Mouse (Mus musculus) embryonic facial prominence, embryonic 13.5 days (tissue): ENCODE results near the gene Pafah1b2. TPM values are rescaled to one million over a fixed set of nuclear protein-coding genes. Genes with fewer than 3 reads are reported as not detected.
A peak's percentile ranks its signal among the peaks of the same experiment; 100 is the strongest.

Source experiments
- ATAC-seq: fragments of 200-750 bp; cut with Nextera tagmentation; 2 replicates; pipeline ENCODE4 v1.8.0; 2017; ENCODE audit warnings: low read depth; ENCODE audit not compliant: insufficient number of reproducible peaks, insufficient read depth, low FRiP score, low TSS enrichment
- H3K27ac ChIP-seq: fragments of 300-500 bp; sonication (generic); 2 replicates; pipeline ENCODE4 v1.5.1; 2015; ENCODE audit warnings: moderate library complexity, mild to moderate bottlenecking, inconsistent platforms
- H3K27me3 ChIP-seq: fragments of 300-500 bp; sonication (generic); 2 replicates; pipeline ENCODE4 v1.6.1; 2015; ENCODE audit warnings: mild to moderate bottlenecking, inconsistent platforms
- H3K36me3 ChIP-seq: fragments of 300-500 bp; sonication (generic); 2 replicates; pipeline ENCODE4 v1.6.1; 2015; ENCODE audit warnings: mild to moderate bottlenecking, inconsistent platforms
- H3K4me1 ChIP-seq: fragments of 300-500 bp; sonication (generic); 2 replicates; pipeline ENCODE4 v1.6.1; 2015; ENCODE audit warnings: inconsistent platforms
- H3K4me2 ChIP-seq: fragments of 300-500 bp; sonication (generic); 2 replicates; pipeline ENCODE4 v1.6.1; 2015; ENCODE audit warnings: moderate library complexity, mild to moderate bottlenecking, inconsistent platforms
- H3K4me3 ChIP-seq: fragments of 300-500 bp; sonication (generic); 2 replicates; pipeline ENCODE4 v1.5.1; 2015; ENCODE audit warnings: mild to moderate bottlenecking, inconsistent platforms
- H3K9ac ChIP-seq: fragments of 300-500 bp; sonication (generic); 2 replicates; pipeline ENCODE4 v1.6.1; 2015; ENCODE audit warnings: mild to moderate bottlenecking, inconsistent platforms
- H3K9me3 ChIP-seq: fragments of 300-500 bp; sonication (generic); 2 replicates; pipeline ENCODE4 v1.6.1; 2016; ENCODE audit warnings: inconsistent platforms
- WGBS: fragments of 180-500 bp; shearing (Covaris S2); methylation state at CpG from one replicate; pipeline ENCODE4 v1.1.7; 2015; ENCODE audit warnings: mixed read lengths; 5-methylcytosine and 5-hydroxymethylcytosine counted together
- polyA plus RNA-seq: library from polyadenylated mRNA; unstranded; fragments of >200 nt; fragmentation: Nextera tagmentation; extraction: Ambion mirVana; gene quantifications from 2 replicates; pipeline ENCODE4 v1.2.1, GENCODE M21; 2015

Pafah1b2 gene
- polyA plus RNA-seq, 1 experiment from 2014 or later, result 180 TPM

DNA sequence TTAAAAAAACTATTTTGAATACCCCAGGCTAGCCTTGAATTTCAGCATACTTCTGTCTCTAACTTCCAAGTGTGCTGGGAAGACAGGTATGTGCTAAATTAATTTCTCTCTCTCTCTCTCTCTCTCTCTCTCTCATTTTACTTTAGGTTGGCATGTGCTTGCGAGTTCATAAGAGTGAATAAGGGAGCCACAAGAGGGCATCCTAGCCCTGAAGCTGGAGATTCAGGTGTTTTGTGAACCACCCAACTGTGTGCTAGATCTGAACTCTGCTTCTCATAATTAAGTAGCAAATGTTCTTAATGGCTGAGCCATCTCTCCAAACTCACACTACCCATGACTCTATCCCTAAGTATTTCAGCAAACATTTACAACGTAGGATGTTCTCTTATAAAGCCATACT lies 35.6 kb downstream of the Pafah1b2 start:
- Histone ChIP-seq H3K27me3 (no peaks in the 10 kb centered on the region), H3K4me1 (peaks cover 13% of the 10 kb centered on the region), H3K4me3 (no peak overlapping the region), H3K36me3 (peaks cover 48% of the 10 kb centered on the region), H3K9ac (no peak overlapping the region), H3K9me3 (no peaks in the 10 kb centered on the region), H3K27ac (no peak overlapping the region), H3K4me2 (no peak overlapping the region)
- no peak for ATAC-seq
- 89% methylated on average over 2 of the region's 2 CpGs for WGBS

DNA sequence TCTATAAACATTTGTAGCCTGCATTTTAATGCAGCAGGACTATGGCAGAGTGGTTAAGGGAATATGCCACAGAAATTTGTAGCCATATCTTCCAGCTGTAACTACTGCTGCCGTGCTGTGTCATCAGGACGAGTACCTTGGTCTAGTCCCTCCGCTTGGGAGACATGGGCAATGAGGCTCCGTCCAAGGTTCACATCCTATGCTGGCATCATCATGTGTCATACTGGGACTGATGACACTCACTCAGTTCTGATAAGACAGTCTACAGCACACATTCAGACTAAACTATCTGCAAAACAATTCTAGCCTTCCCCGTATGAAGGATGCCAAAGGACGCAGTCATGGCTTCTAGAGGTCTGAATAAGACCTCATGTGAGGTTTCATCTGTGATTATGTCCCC lies 48.9 kb downstream of the Pafah1b2 start:
- H3K36me3 ChIP-seq, result peaks cover 68% of the 10 kb centered on the region
- peaks cover 3% of the 10 kb centered on the region; the same call in 1 of the 2 replicates for H3K4me1 ChIP-seq

DNA sequence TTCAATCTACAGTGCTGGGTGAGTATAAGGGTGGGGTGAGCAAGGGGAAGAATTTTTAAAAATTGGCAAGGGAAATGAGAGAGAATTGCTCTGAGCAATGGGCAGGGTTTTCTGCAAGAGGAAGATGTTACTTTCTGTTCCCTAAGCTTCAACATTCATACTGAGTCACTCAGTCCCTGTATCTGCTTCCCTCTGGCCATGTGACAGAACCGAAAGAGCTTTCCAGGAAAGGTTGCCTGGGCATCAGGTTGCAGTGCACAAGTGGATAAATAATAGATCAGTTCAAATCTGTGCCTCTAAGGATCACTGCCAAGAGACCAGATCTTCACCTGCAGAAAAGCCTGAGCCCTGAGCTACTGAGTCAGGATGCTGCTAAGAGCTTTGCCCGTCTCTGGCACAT lies 50.6 kb downstream of the Pafah1b2 start:
- no peak overlapping the region for H3K9ac ChIP-seq
- H3K4me1 ChIP-seq, result peaks cover 3% of the 10 kb centered on the region; the same call in 1 of the 2 replicates
- H3K27ac ChIP-seq, result no peak overlapping the region
- H3K4me2 ChIP-seq, result no peak overlapping the region
- peaks cover 53% of the 10 kb centered on the region for H3K36me3 ChIP-seq
- H3K9me3 ChIP-seq, result no peaks in the 10 kb centered on the region
- no peak for ATAC-seq
- WGBS, result 59% methylated on average over 2 of the region's 2 CpGs
- no peaks in the 10 kb centered on the region for H3K27me3 ChIP-seq
- H3K4me3 ChIP-seq, result no peak overlapping the region

More for the DNA sequence above, 48.9 kb downstream of the Pafah1b2 start:
- no peak overlapping the region for H3K4me2 ChIP-seq
- H3K27ac ChIP-seq, result peak overlapping the region; percentile 16; the same call in 1 of the 2 replicates
- H3K27me3 ChIP-seq, result no peaks in the 10 kb centered on the region
- no peaks in the 10 kb centered on the region for H3K9me3 ChIP-seq
- WGBS, result 90% methylated on average over 6 of the region's 6 CpGs
- ATAC-seq, result no peak
- H3K9ac ChIP-seq, result no peak overlapping the region
- H3K4me3 ChIP-seq, result no peak overlapping the region

DNA sequence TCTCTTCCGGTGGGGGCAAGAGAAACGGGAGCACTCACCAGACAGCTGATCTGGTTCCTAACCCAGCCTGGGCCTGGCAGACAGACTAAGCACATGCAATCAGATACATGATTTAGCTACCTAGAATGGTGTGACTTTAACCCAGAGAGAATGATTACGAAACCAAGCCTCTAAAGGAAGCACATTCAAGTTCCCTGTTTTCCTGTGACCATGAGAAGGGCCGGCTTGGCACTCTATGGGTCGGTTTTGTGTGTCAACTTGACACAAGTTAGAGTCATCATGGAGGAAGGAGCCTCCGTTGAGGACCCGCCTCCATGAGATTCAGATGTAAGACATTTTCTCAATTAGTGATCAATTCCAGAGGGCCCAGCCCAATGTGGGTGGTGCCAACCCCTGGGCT lies 52.8 kb downstream of the Pafah1b2 start:
- WGBS, result 78% methylated on average over 7 of the region's 7 CpGs
- H3K4me3 ChIP-seq, result no peak overlapping the region
- no peak for ATAC-seq
- no peak overlapping the region for H3K4me2 ChIP-seq
- peaks cover 13% of the 10 kb centered on the region for H3K4me1 ChIP-seq
- no peaks in the 10 kb centered on the region for H3K27me3 ChIP-seq
- no peak overlapping the region for H3K27ac ChIP-seq
- peaks cover 33% of the 10 kb centered on the region for H3K36me3 ChIP-seq
- no peaks in the 10 kb centered on the region for H3K9me3 ChIP-seq
- no peak overlapping the region for H3K9ac ChIP-seq

DNA sequence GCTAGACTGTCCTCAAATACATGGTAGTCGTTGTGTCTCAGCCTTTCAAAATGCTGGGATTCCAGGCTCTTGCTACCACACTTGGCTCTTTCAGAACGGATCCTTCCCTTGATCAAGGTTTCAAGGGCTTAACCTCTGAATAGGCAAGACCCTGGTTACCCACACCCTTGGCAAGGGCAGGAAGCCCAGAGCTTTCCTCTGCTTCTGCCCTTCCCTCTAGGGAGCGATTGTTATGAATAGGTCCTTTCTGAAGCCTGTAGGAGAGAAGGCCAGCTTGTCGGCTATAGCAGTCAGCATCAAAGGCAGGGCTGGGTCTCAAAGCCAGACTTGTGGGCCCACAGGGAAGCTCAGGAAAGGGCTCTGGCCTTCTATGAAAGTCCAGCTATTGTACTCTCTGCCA lies 53.6 kb downstream of the Pafah1b2 start:
- peaks cover 25% of the 10 kb centered on the region for H3K36me3 ChIP-seq
- 33% methylated on average over 4 of the region's 4 CpGs for WGBS
- H3K9ac ChIP-seq, result no peak overlapping the region
- H3K9me3 ChIP-seq, result no peaks in the 10 kb centered on the region
- H3K4me3 ChIP-seq, result no peak overlapping the region
- no peak overlapping the region for H3K4me2 ChIP-seq
- peak overlapping the region; percentile 52 for H3K27ac ChIP-seq
- no peaks in the 10 kb centered on the region for H3K27me3 ChIP-seq
- H3K4me1 ChIP-seq, result peaks cover 18% of the 10 kb centered on the region
- ATAC-seq, result no peak

DNA sequence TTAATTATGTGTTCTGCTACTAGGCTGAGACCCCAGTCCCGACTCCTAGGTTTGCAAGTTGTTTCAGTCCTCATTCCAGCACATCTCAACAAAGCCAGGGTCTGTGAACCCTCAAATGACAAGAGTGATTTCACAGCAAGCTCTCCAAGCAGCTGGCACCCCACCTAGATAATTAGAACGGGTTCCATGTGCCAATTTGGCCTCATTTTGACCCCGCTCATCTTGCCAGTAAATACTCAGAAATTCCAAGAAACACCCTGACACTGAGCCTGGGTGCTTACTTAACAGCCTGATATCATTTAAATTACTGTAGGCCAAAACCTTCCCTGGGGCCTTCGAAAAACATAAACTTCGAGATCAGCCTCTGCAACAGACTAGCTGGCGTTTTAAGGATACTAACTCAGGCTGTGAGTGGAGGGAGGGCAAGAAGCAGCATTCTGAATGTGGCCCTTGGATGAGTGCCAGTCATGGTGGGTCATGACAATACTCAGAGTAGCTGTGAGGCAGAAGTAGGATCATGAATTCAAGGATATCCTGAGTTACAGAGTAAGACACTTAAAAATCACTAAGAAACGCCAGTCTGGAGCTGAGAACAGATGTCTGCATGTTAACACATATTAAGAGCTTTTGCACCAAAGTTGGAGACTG lies 54.3 kb downstream of the Pafah1b2 start:
- H3K9me3 ChIP-seq, result no peaks in the 10 kb centered on the region
- H3K4me1 ChIP-seq, result peaks cover 22% of the 10 kb centered on the region
- no peak overlapping the region for H3K4me2 ChIP-seq
- WGBS, result 68% methylated on average over 7 of the region's 7 CpGs
- ATAC-seq, result no peak
- H3K27me3 ChIP-seq, result no peaks in the 10 kb centered on the region
- no peak overlapping the region for H3K4me3 ChIP-seq
- peaks cover 18% of the 10 kb centered on the region for H3K36me3 ChIP-seq
- H3K27ac ChIP-seq, result no peak overlapping the region
- no peak overlapping the region for H3K9ac ChIP-seq

DNA sequence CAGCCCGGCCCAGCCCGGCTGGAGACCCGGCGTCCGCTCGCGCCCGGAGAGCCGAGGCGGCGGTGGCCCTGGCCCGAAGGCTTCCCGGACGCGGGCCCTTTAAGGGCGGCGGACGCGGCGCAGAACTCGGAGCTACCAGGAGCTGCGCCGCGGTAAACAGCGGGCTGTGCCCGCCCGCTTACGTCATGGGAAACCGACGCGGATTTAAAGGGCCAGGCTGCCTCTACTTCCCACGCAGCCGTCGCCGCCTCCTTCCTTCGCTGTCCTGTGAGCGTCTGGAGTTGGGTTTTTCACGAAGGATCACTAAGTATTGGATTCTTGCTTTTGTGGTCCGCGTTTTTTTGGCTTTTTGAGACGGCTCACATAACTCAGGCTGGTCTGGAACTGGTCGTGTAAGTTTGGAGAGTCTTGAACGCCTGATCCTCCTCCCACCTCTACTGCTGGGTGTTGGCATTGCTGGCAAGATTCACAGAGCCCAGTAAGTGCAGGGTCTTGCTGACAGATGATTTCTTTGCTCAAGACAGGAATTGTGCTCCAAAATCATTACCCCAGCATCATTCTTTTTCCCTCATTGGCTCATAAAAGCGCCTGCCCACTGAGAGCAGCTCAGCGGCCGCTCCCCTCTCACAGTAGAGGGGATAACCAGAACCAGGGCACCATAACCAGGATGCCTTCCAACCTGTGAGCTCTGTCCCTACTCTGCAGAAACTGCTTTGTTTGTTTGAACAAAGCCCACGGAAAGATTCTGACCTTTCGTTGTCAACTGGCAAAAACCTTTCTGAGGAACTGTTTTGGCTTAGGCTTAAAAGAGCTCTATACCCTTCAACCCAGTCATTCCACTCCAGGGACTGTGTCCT lies 57.2 kb downstream of the Pafah1b2 start, which contains the start of gene Sidt2:
Gene Sidt2, minus strand, starts transcription at position 152 of the 857 bp plus-strand sequence.
- under 1% methylated on average over 41 of the region's 48 CpGs for WGBS
- Histone ChIP-seq H3K4me1 (peaks cover 27% of the 10 kb centered on the region), H3K27ac (peak within 1 kb of the TSS; percentile 91), H3K4me2 (peak within 1 kb of the TSS; percentile 92), H3K9me3 (no peaks in the 10 kb centered on the region), H3K36me3 (peaks cover 19% of the 10 kb centered on the region), H3K27me3 (no peaks in the 10 kb centered on the region), H3K9ac (peak within 1 kb of the TSS; percentile 92), H3K4me3 (peak within 1 kb of the TSS; percentile 87)
- peak; percentile 89 for ATAC-seq

DNA sequence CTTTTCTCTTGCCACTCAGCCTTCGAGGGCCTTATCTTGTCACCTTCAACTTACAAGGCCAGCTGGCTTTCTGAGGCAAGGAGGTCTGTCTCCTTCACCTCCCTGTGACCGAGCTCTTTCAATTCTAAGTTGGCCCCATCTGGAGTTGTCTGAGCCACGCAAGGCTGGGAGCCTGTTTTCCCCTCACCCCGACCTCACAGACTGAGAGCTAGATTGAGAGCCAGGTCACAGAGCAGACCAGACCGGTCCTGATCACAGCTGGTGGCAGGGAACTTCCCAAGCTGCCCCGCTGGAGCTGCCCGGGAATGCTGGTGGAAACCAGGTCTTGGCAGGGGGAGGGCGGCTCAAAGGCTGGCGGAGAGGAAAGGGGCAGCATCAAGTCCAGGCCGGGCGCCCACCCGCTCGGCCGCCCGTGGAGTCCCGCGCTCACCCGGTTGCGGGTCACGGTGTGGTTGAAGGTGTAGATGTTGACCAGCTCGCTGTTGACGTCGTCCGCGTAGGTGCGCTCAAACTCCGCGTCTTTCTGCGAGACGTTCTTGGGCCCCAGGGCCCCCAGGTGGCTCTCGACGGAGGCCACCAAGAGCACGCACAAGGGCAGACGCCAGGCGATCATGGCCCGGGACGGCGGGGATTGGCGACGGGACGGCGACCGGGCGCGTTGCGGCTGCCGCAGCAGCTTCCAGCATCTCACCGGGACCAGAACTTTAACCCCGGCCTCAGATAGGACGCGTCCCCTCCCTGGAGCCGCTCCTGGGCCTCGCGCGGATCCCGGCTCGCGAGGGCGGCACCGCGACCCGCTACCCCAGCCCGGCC lies 58.0 kb downstream of the Pafah1b2 start:
- Histone ChIP-seq H3K9ac (peak overlapping the region; percentile 92), H3K9me3 (no peaks in the 10 kb centered on the region), H3K27ac (peak overlapping the region; percentile 91), H3K27me3 (no peaks in the 10 kb centered on the region), H3K36me3 (peaks cover 27% of the 10 kb centered on the region), H3K4me3 (peak overlapping the region; percentile 87), H3K4me2 (peak overlapping the region; percentile 92), H3K4me1 (peaks cover 27% of the 10 kb centered on the region)
- WGBS, result under 1% methylated on average over 63 of the region's 63 CpGs
- ATAC-seq, result peak; percentile 23; the same call in 1 of the 2 replicates

DNA sequence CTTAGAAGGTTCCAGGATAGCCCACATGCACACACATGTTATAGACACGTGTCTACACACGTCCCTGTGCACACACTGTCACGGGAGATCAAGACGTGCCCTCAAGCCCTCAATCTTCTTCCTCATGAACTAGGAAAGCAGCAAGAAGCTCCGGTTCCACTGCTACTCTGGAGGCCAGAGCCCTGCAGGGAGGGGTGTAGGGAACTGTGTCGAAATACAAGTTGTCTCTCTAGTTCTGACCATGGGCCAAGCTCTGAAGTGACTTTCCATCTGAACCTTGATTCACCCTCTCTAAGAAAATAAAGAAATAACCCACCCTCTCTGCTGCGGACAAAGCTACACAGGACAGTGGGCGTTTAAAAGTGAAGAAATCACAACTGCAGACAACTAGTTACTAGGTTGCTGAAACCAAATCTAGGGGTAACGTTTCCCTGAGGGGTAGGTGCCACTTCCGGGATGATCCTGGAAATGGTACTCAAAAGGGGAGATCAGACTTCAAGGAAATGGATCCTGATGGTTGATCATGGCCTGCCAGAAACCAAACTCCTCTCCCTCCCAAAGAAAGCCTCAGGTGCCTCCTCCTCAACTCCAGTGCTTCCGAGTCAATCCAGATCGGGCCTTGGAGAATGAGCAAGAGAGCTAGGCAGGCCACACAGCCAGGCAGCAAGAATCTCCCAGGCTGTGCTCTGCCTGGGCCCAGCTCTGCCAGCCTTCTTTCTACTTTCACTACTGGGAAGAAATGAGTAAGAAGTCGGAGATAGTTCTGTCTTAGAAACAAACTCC lies 58.8 kb downstream of the Pafah1b2 start:
- peaks cover 27% of the 10 kb centered on the region for H3K4me1 ChIP-seq
- H3K4me3 ChIP-seq, result peak overlapping the region; percentile 87
- H3K27ac ChIP-seq, result peak overlapping the region; percentile 91
- no peak for ATAC-seq
- no peaks in the 10 kb centered on the region for H3K9me3 ChIP-seq
- peak overlapping the region; percentile 92 for H3K4me2 ChIP-seq
- peaks cover 35% of the 10 kb centered on the region for H3K36me3 ChIP-seq
- 44% methylated on average over 13 of the region's 13 CpGs for WGBS
- H3K27me3 ChIP-seq, result no peaks in the 10 kb centered on the region
- H3K9ac ChIP-seq, result peak overlapping the region; percentile 92

DNA sequence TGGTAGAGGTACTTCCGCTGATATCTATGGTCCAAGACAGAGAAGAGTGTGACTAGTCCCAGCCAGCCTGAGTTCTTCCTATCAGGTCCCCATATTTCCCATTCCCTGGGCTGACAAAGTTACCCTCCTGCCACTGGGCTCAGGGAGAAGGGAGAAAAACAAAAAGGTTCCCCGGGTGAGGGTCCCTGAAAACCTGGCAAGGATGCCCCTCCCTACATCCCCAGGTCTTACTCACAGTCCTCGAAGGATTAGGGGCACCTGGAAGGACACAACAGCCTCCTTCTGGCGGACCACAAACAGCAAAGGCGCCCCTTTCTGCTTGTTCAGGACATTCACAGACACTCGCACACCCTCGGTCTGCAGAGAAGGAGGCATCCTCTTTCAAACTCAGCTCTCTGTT lies 59.6 kb downstream of the Pafah1b2 start:
- H3K9me3 ChIP-seq, result no peaks in the 10 kb centered on the region
- H3K27me3 ChIP-seq, result no peaks in the 10 kb centered on the region
- peaks cover 27% of the 10 kb centered on the region for H3K4me1 ChIP-seq
- H3K9ac ChIP-seq, result peak overlapping the region; percentile 92
- 75% methylated on average over 7 of the region's 7 CpGs for WGBS
- H3K4me3 ChIP-seq, result peak overlapping the region; percentile 87
- H3K36me3 ChIP-seq, result peaks cover 43% of the 10 kb centered on the region
- peak overlapping the region; percentile 92 for H3K4me2 ChIP-seq
- no peak for ATAC-seq
- H3K27ac ChIP-seq, result no peak overlapping the region

DNA sequence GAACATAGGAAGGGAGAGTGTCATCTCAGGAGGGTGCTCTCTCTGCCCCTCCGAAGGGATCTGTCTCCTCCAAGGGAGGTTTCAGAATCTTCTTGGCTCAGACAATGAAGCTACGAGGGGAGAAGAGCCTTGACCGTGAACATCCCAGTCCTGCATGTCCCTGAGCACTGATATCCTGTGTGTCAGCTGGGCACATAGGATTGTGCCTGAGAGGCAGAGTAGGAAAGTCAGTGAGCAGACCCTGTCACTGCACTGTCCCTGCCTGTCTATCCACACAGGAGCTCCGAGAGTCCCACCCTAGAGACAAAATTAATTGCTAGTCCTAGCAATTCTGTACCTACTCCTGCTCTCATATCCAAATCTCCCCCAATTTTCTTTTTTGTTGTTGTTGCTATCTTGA lies 60.4 kb downstream of the Pafah1b2 start:
- no peaks in the 10 kb centered on the region for H3K27me3 ChIP-seq

More for the DNA sequence above, 60.4 kb downstream of the Pafah1b2 start:
- Histone ChIP-seq H3K4me2 (no peak overlapping the region), H3K4me1 (peaks cover 27% of the 10 kb centered on the region), H3K4me3 (no peak overlapping the region), H3K9ac (no peak overlapping the region), H3K27ac (no peak overlapping the region), H3K36me3 (peaks cover 52% of the 10 kb centered on the region), H3K9me3 (no peaks in the 10 kb centered on the region)
- WGBS, result 95% methylated on average over 4 of the region's 4 CpGs
- no peak for ATAC-seq
